Mouse (Mus musculus) neural tube, embryonic 15.5 days (tissue): ENCODE results near the gene Clip2. TPM values are rescaled to one million over a fixed set of nuclear protein-coding genes. Genes with fewer than 3 reads are reported as not detected.

Experiments
- ATAC-seq: fragments of 200-750 bp; cut with Nextera tagmentation; 2 replicates; pipeline ENCODE4 v1.8.0; 2017; ENCODE audit warnings: mild to moderate bottlenecking, moderate TSS enrichment, moderate library complexity; ENCODE audit not compliant: low FRiP score
- H3K27ac ChIP-seq: fragments of 300-500 bp; sonication (generic); replicated peaks from 2 replicates; pipeline ENCODE4 v1.5.1; 2015; ENCODE audit warnings: mild to moderate bottlenecking, inconsistent platforms
- H3K27me3 ChIP-seq: fragments of 300-500 bp; sonication (generic); replicated peaks from 2 replicates; pipeline ENCODE4 v1.6.1; 2015; ENCODE audit warnings: inconsistent platforms
- H3K36me3 ChIP-seq: fragments of 300-500 bp; sonication (generic); 2 replicates; pipeline ENCODE4 v1.6.1; 2015; ENCODE audit warnings: inconsistent platforms
- H3K4me1 ChIP-seq: fragments of 300-500 bp; sonication (generic); 2 replicates; pipeline ENCODE4 v1.6.1; 2015; ENCODE audit warnings: inconsistent platforms
- H3K4me2 ChIP-seq: fragments of 300-500 bp; sonication (generic); 2 replicates; pipeline ENCODE4 v1.6.1; 2015; ENCODE audit warnings: inconsistent platforms, mild to moderate bottlenecking, moderate library complexity
- H3K4me3 ChIP-seq: fragments of 300-500 bp; sonication (generic); replicated peaks from 2 replicates; pipeline ENCODE4 v1.5.1; 2015; ENCODE audit warnings: mild to moderate bottlenecking, inconsistent platforms
- H3K9ac ChIP-seq: fragments of 300-500 bp; sonication (generic); replicated peaks from 2 replicates; pipeline ENCODE4 v1.6.1; 2015; ENCODE audit warnings: mild to moderate bottlenecking, inconsistent platforms
- H3K9me3 ChIP-seq: fragments of 300-500 bp; sonication (generic); replicated peaks from 2 replicates; pipeline ENCODE4 v1.6.1; 2016; ENCODE audit warnings: inconsistent platforms
- WGBS: fragments of 180-500 bp; shearing (Covaris S2); methylation state at CpG from one replicate; pipeline ENCODE4 v1.1.7; 2015; ENCODE audit warnings: mixed read lengths; 5-methylcytosine and 5-hydroxymethylcytosine counted together
- polyA plus RNA-seq: library from polyadenylated mRNA; unstranded; fragments of >200 nt; fragmentation: Nextera tagmentation; extraction: Ambion mirVana; gene quantifications from 2 replicates; pipeline ENCODE4 v1.2.1, GENCODE M21; 2015

The Clip2 gene
- polyA plus RNA-seq, 1 experiment from 2014 or later = 12.1 TPM

DNA sequence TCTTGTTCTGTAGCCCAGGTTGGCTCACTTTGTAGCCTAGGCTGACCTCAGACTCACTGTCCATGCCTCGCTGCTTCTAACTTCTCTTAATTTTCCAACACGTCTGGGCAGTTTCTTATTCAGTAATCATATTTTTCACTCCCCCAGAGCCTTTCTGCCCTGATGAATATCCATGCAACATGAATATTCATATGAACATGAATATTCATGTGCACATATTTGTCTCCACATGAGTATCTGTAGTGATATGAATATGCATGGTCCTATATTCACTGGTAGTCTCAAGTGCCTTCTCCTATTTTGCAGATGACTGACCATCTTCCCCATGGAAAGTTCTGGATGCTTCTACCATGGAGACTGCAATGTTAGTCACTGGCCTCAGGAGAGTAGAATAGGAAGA, 31.1 kb downstream of the Clip2 start:
- Histone ChIP-seq H3K9me3 (no peaks in the 10 kb centered on the region), H3K27me3 (no peaks in the 10 kb centered on the region), H3K27ac (no peak overlapping the region), H3K4me1 (no peaks in the 10 kb centered on the region), H3K9ac (no peak overlapping the region), H3K36me3 (peaks cover 84% of the 10 kb centered on the region), H3K4me3 (no peak overlapping the region), H3K4me2 (no peak overlapping the region)
- 76% methylated on average over 2 of the region's 2 CpGs for WGBS
- no peak for ATAC-seq

DNA sequence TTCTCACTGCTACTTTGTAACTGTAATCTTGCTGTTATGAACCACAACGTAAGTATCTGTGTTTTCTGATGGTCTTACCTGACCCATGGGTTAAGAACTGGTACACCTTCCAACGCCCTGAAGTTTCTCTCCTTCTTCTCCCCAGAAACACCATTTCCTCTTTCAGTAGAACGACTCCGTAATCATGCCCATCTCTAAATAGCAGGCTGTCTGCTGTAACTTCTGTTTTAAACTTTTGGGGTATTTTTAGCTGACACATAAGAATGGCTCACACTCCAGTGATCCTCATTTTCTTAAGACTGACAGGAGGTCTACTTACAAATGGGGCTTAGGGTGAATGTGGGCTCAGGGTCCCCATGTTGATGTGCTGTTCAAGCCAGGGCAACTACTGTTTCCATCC, 32.1 kb downstream of the Clip2 start:
- Histone ChIP-seq H3K4me1 (no peaks in the 10 kb centered on the region), H3K4me3 (no peak overlapping the region), H3K4me2 (no peak overlapping the region), H3K9me3 (no peaks in the 10 kb centered on the region), H3K36me3 (peaks cover 87% of the 10 kb centered on the region), H3K27me3 (no peaks in the 10 kb centered on the region), H3K27ac (no peak overlapping the region), H3K9ac (no peak overlapping the region)
- no peak for ATAC-seq
- 97% methylated on average over 4 of the region's 4 CpGs for WGBS

DNA sequence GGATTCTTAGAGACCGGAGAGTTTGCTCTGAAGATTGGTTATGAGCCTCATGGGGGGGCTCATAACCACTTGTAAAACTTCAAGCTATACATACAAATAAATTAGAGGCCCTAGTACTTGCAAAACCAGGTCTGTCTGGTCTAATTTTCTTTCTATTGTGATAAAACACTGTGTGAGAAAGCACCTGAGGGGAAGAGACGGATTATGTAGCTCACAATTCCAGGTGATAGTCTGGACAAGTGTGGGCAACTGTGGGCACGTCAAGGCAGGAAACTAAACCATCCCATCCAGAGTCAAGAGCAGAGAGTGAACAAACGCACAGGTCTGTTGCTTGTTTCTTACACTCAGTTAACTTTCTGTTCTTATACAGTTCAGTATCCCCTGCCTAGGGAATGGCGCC, 32.8 kb downstream of the Clip2 start:
- Histone ChIP-seq H3K4me3 (no peak overlapping the region), H3K4me1 (no peaks in the 10 kb centered on the region), H3K4me2 (no peak overlapping the region), H3K27ac (no peak overlapping the region), H3K36me3 (peaks cover 91% of the 10 kb centered on the region), H3K9ac (no peak overlapping the region), H3K9me3 (no peaks in the 10 kb centered on the region), H3K27me3 (no peaks in the 10 kb centered on the region)
- WGBS = 87% methylated on average over 5 of the region's 5 CpGs
- ATAC-seq = no peak

DNA sequence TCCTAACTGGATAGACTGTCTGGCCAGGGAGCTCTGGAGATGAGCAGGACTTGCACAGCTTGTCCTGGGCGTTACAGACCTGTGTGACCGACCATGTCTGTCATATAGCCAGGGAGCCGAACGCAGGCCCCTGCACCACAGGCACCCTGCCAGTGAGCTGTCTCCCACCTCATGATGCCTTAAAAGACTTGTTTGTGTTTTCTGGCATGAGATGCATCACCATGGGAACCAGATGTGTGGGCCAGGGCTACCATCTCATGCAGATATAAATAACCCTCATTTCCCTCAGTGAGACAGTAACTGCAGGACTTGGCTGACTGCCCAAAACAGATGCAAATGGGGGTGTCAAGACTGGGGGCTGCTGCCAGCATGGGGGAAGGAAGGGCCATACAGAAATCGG, 40.1 kb downstream of the Clip2 start:
- no peak overlapping the region for H3K4me3 ChIP-seq
- H3K9me3 ChIP-seq = no peaks in the 10 kb centered on the region
- ATAC-seq = peak; percentile 82
- 30% methylated on average over 5 of the region's 5 CpGs for WGBS
- H3K9ac ChIP-seq = no peak overlapping the region
- peak overlapping the region; percentile 72 for H3K27ac ChIP-seq
- no peaks in the 10 kb centered on the region for H3K27me3 ChIP-seq
- peaks cover 89% of the 10 kb centered on the region for H3K36me3 ChIP-seq
- H3K4me2 ChIP-seq = no peak overlapping the region
- peaks cover 14% of the 10 kb centered on the region; the same call in 1 of the 2 replicates for H3K4me1 ChIP-seq

DNA sequence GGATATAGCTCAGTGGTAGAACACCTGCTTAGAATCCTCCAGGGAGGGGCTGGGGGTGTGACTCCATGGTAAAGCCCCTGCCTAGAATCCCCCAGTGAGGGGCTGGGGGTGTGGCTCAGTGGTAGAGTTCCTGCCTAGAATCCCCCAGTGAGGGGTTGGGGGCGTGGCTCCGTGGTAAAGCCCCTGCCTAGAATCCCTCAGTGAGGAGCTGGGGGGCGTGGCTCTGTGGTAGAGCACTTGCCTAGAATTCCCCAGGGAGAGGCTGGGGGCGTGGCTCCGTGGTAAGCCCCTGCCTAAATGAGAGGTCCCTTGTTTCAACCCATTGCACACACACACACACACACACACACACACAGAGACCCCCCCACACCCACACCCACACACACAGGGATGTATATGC, 42.0 kb downstream of the Clip2 start:
- Histone ChIP-seq H3K4me3 (no peak overlapping the region), H3K36me3 (peaks cover 82% of the 10 kb centered on the region), H3K4me1 (peaks cover 18% of the 10 kb centered on the region), H3K9ac (no peak overlapping the region), H3K9me3 (no peaks in the 10 kb centered on the region), H3K4me2 (no peak overlapping the region), H3K27me3 (no peaks in the 10 kb centered on the region), H3K27ac (no peak overlapping the region)
- 96% methylated on average over 5 of the region's 5 CpGs for WGBS
- no peak for ATAC-seq

DNA sequence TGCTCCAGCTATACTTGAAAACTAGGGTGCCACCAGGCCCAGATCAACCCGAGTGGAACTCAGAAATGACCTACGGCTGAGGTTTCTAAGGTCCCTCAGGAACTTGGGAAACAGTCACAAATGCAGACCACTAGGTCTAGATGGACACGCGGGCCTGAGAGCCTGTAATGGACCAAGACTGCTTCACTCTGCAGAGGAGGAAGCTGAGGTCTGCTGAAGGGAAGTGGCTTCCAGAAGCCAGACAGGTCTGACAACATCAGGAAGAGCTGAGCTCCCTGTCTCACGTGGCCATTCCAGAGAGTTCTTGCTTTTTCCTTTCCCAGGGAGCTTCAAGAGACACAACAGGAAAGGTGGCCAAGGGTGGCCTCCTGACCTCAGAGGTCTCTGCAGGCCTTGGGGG, 43.3 kb downstream of the Clip2 start:
- no peaks in the 10 kb centered on the region for H3K27me3 ChIP-seq
- peaks cover 23% of the 10 kb centered on the region for H3K4me1 ChIP-seq
- WGBS = 85% methylated on average over 5 of the region's 5 CpGs
- H3K36me3 ChIP-seq = peaks cover 80% of the 10 kb centered on the region
- ATAC-seq = no peak
- no peak overlapping the region for H3K9ac ChIP-seq
- H3K9me3 ChIP-seq = no peaks in the 10 kb centered on the region
- H3K27ac ChIP-seq = no peak overlapping the region
- no peak overlapping the region for H3K4me3 ChIP-seq
- no peak overlapping the region for H3K4me2 ChIP-seq

DNA sequence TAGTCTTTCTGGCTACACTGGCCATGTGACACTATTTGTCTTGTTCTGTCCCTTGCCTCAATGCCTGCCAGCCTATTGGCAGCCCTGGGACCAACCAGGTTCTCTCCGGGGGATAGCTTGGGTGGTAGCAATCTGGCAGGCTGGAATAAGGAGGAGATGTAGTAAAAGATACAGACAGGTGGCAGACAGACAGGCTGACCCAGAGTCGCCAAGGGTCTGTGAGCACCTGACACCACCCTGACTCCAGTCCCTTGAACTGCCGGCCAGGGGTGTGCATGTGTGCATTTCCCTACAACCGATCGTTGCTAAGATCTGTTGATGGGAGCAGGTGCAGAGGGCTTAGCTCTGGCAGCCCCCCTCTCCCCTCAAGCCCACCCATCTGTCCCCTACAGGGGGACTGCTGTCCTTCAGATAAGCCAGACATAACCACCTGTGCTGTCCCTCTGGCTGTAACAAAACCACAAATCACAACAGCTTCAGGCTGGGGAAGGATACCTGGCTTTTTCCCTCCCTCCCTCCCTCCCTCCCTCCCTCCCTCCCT, 44.3 kb downstream of the Clip2 start:
- 59% methylated on average over 5 of the region's 5 CpGs for WGBS
- Histone ChIP-seq H3K4me1 (peaks cover 23% of the 10 kb centered on the region), H3K4me2 (no peak overlapping the region), H3K27ac (no peak overlapping the region), H3K36me3 (peaks cover 80% of the 10 kb centered on the region), H3K4me3 (no peak overlapping the region), H3K27me3 (no peaks in the 10 kb centered on the region), H3K9me3 (no peaks in the 10 kb centered on the region), H3K9ac (no peak overlapping the region)
- no peak for ATAC-seq

DNA sequence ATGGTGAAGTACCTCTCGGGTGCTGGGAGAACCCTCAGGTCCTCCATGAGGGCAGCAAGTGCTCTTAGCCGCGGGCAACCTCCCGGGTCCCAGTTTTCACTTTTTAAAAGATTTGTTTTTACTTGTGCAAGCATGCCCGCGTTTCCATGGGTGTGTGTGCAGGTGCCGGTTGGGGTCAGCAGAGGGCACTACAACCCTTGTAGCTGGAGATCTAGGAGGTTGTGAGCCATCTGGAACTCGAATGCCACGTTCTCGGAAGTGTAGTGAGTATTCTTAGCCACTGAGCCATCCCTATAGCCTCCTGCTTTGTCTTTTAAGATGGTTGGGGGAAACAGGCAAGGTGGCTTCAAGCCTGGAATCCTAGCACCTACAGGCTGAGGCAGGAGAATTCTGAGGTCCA, 44.9 kb downstream of the Clip2 start:
- H3K4me2 ChIP-seq = no peak overlapping the region
- H3K4me1 ChIP-seq = peaks cover 18% of the 10 kb centered on the region
- no peaks in the 10 kb centered on the region for H3K27me3 ChIP-seq
- no peak overlapping the region for H3K4me3 ChIP-seq
- H3K9me3 ChIP-seq = no peaks in the 10 kb centered on the region
- H3K36me3 ChIP-seq = peaks cover 80% of the 10 kb centered on the region
- 24% methylated on average over 10 of the region's 10 CpGs for WGBS
- H3K27ac ChIP-seq = peak overlapping the region; percentile 74
- no peak overlapping the region for H3K9ac ChIP-seq
- no peak for ATAC-seq

DNA sequence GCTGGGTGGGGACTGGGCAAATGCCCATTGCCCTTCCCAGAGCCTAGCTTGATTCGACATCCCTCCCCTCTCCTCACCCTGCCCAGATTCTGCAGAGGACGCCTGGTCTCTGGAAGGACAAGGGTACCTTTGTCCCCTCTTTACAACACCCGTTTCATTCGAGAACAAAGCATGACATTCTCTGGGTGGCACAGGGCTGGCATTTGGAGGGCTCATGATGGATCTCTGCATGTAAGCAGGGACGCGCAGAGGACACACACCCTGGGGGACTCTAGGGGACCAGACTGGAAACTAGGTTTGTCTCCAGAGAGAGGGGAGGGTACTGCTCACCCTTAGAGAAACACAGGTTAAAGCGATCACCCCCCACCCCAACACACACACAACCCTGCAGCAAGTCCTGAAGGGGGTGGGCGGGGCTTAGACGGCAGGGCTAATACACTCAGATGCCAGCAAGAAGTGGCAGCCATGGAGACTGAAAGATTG, 46.4 kb downstream of the Clip2 start:
- ATAC-seq = peak; percentile 81
- peak overlapping the region; percentile 74 for H3K27ac ChIP-seq
- peaks cover 80% of the 10 kb centered on the region for H3K36me3 ChIP-seq
- H3K27me3 ChIP-seq = no peaks in the 10 kb centered on the region
- H3K4me3 ChIP-seq = no peak overlapping the region
- H3K9me3 ChIP-seq = no peaks in the 10 kb centered on the region
- no peak overlapping the region for H3K4me2 ChIP-seq
- 49% methylated on average over 9 of the region's 9 CpGs for WGBS
- no peak overlapping the region for H3K9ac ChIP-seq
- peaks cover 12% of the 10 kb centered on the region for H3K4me1 ChIP-seq

DNA sequence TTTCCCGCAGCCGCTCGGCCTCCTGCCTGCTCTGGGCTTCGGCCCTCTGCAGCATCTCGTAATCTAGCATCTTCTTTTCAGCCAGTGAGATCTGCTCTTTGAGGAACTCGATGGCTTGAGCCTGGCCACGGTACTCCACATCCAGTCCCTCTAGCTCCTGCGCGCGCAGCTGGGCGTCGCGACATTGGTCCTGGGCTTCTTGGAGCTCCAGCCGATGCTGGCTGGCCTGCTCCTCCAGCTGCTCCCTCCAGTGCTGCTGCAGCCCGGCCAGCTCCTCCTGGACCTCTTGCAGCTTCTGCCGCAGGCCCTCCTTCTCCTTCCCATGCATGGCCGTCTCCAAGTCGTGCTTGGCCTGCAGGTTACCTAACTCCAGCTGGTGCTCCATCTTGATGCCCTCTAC, 49.6 kb downstream of the Clip2 start:
- WGBS = 98% methylated on average over 18 of the region's 18 CpGs
- no peak for ATAC-seq
- H3K9me3 ChIP-seq = no peaks in the 10 kb centered on the region
- peaks cover 78% of the 10 kb centered on the region for H3K36me3 ChIP-seq
- no peak overlapping the region for H3K4me2 ChIP-seq
- H3K27me3 ChIP-seq = no peaks in the 10 kb centered on the region
- H3K9ac ChIP-seq = no peak overlapping the region
- H3K27ac ChIP-seq = no peak overlapping the region
- H3K4me1 ChIP-seq = peaks cover 9% of the 10 kb centered on the region
- H3K4me3 ChIP-seq = no peak overlapping the region

DNA sequence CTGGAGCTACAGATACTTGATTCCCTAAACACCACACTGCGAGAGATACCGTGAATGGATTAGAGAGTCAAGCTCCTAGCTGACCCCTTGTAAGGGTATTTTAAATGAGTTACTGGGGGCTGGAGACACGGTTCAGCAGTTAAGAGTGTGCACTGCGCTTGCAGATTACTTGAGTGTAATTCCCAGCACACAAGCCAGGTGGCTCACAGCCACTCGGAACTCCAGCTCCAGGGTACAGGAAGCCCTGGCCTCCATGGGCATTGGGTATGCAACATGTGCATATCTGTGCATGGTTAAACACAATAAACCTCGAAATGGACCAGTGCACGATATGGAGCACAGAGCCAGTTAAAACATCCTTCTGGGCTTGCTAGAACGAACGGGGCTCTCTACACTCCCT, 50.8 kb downstream of the Clip2 start:
- no peak overlapping the region for H3K4me3 ChIP-seq
- H3K27me3 ChIP-seq = no peaks in the 10 kb centered on the region
- H3K9ac ChIP-seq = no peak overlapping the region
- peaks cover 79% of the 10 kb centered on the region for H3K36me3 ChIP-seq
- peaks cover 8% of the 10 kb centered on the region for H3K4me1 ChIP-seq
- no peak overlapping the region for H3K27ac ChIP-seq
- no peaks in the 10 kb centered on the region for H3K9me3 ChIP-seq
- no peak for ATAC-seq
- 89% methylated on average over 9 of the region's 9 CpGs for WGBS
- H3K4me2 ChIP-seq = no peak overlapping the region

DNA sequence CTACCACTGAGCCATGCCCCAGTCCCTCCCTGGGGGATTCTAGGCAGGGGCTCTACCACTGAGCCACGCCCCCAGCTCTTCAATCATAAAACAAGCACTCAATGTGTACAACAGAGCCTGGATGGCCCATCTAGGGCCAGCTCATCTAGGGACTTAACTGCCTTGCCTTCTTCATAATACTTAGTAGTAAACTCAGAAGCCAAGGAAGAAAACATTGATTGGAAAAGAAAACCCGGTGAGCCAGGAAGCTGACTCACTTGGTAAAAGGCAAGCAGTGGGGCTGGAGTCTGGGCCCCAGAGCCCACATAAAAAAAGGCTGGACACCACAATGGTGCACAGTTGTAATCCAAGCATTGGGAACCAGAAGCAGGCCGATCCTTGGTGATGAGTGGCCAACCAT, 51.6 kb downstream of the Clip2 start:
- no peak for ATAC-seq
- 95% methylated on average over 3 of the region's 3 CpGs for WGBS
- Histone ChIP-seq H3K9ac (no peak overlapping the region), H3K4me2 (no peak overlapping the region), H3K4me1 (peaks cover 5% of the 10 kb centered on the region), H3K4me3 (no peak overlapping the region), H3K9me3 (no peaks in the 10 kb centered on the region), H3K27me3 (no peaks in the 10 kb centered on the region), H3K36me3 (peaks cover 87% of the 10 kb centered on the region), H3K27ac (no peak overlapping the region)

DNA sequence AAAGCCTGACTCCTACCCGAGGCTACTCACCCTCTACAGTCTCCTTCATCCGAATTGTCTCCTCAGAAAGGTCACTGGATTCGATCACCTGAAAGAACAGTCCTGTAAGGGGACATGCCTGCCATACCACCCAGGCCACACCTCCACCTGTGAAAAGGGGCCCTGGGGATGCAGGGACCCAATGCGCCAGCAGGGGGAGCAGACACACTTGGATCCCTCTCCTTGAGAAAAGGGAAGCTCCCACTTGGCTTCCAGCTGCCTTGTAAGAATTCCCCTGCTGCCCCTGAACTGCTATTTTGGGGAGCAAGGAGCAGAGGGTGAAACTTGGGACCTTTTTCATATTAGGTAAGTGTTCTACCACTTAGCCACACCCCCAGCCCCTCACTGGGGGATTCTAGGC, 52.2 kb downstream of the Clip2 start:
- H3K9me3 ChIP-seq = no peaks in the 10 kb centered on the region
- H3K9ac ChIP-seq = no peak overlapping the region
- H3K27me3 ChIP-seq = no peaks in the 10 kb centered on the region
- 85% methylated on average over 4 of the region's 4 CpGs for WGBS
- H3K36me3 ChIP-seq = peaks cover 87% of the 10 kb centered on the region
- H3K4me3 ChIP-seq = no peak overlapping the region
- H3K27ac ChIP-seq = no peak overlapping the region
- peaks cover 4% of the 10 kb centered on the region for H3K4me1 ChIP-seq
- ATAC-seq = no peak
- no peak overlapping the region for H3K4me2 ChIP-seq
